Mouse (Mus musculus) intestine, embryonic 16.5 days (tissue): ENCODE results near the gene Fancc. TPM values are rescaled to one million over a fixed set of nuclear protein-coding genes. Genes with fewer than 3 reads are reported as not detected.
"Not testable (repeated sequence)": the region's sequence is repeated elsewhere in the genome, so short reads cannot be mapped to it uniquely, and the experiment has no call there.

Experiments used
- ATAC-seq: fragments of 200-750 bp; cut with Nextera tagmentation; 2 replicates; pipeline ENCODE4 v1.8.0; 2017; ENCODE audit warnings: moderate TSS enrichment, moderate library complexity
- H3K27ac ChIP-seq: fragments of 300-500 bp; sonication (generic); 2 replicates; pipeline ENCODE4 v1.5.1; 2014; ENCODE audit warnings: mild to moderate bottlenecking, low read length
- H3K27me3 ChIP-seq: fragments of 300-500 bp; sonication (generic); replicated peaks from 2 replicates; pipeline ENCODE4 v1.6.1; 2014; ENCODE audit warnings: low read length, control low read depth, mixed read lengths; ENCODE audit not compliant: control insufficient read depth, insufficient read depth
- H3K36me3 ChIP-seq: fragments of 300-500 bp; sonication (generic); 2 replicates; pipeline ENCODE4 v1.6.1; 2014; ENCODE audit warnings: low read length, control low read depth; ENCODE audit not compliant: control insufficient read depth, insufficient read depth
- H3K4me1 ChIP-seq: fragments of 300-500 bp; sonication (generic); 2 replicates; pipeline ENCODE4 v1.6.1; 2014; ENCODE audit warnings: low read length, control low read depth, mixed read lengths; ENCODE audit not compliant: control insufficient read depth, insufficient read depth
- H3K4me2 ChIP-seq: fragments of 300-500 bp; sonication (generic); 2 replicates; pipeline ENCODE4 v1.6.1; 2014; ENCODE audit warnings: low read depth, low read length, control low read depth
- H3K4me3 ChIP-seq: fragments of 300-500 bp; sonication (generic); 2 replicates; pipeline ENCODE4 v1.5.1; 2014; ENCODE audit warnings: mild to moderate bottlenecking, low read length
- H3K9ac ChIP-seq: fragments of 300-500 bp; sonication (generic); 2 replicates; pipeline ENCODE4 v1.6.1; 2014; ENCODE audit warnings: low read depth, low read length
- H3K9me3 ChIP-seq: fragments of 300-500 bp; sonication (generic); 2 replicates; pipeline ENCODE4 v1.6.1; 2016; ENCODE audit warnings: low read length, control low read depth; ENCODE audit not compliant: control insufficient read depth
- WGBS: fragments of 180-500 bp; shearing (Covaris S2); extraction: QIAGEN DNeasy Blood & Tissue Kit; methylation state at CpG from one replicate; pipeline ENCODE4 v1.1.7; 2014; 5-methylcytosine and 5-hydroxymethylcytosine counted together
- polyA plus RNA-seq: library from polyadenylated mRNA; unstranded; fragments of >200 nt; fragmentation: Nextera tagmentation; extraction: Ambion mirVana; gene quantifications from 2 replicates; pipeline ENCODE4 v1.2.1, GENCODE M21; 2015

Gene Fancc
- polyA plus RNA-seq, 1 experiment from 2014 or later: 19.0 TPM

DNA sequence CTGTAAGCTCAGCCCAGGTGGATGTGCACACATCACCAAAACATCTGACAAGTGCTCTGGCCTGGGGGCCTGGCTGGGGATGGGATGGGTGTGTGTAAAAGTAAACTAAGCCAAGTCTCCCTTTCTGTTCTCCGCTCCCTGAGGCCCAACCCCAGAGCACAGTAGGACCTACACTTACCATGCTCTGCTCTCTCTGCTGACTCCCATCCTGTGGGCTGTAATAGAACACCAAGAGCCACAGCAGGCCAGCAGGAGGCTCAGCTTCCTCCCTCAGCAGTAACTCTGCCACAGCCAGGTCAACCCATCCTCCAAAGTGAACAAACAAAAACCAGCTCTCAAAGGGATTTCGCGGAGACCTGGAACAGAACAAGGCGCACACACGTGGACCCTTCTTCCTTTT, 175.4 kb downstream of the Fancc start:
- no peaks in the 10 kb centered on the region for H3K9me3 ChIP-seq
- 0 out of 2 replicates have a peak, but pooled peaks cover 3% of the 10 kb centered on the region for H3K36me3 ChIP-seq
- H3K27me3 ChIP-seq: no peaks in the 10 kb centered on the region
- no peak overlapping the region for H3K4me2 ChIP-seq
- peaks cover 5% of the 10 kb centered on the region; the same call in 1 of the 2 replicates for H3K4me1 ChIP-seq
- no peak overlapping the region for H3K4me3 ChIP-seq
- H3K27ac ChIP-seq: no peak overlapping the region
- ATAC-seq: no peak
- WGBS: 68% methylated on average over 5 of the region's 5 CpGs
- H3K9ac ChIP-seq: no peak overlapping the region

DNA sequence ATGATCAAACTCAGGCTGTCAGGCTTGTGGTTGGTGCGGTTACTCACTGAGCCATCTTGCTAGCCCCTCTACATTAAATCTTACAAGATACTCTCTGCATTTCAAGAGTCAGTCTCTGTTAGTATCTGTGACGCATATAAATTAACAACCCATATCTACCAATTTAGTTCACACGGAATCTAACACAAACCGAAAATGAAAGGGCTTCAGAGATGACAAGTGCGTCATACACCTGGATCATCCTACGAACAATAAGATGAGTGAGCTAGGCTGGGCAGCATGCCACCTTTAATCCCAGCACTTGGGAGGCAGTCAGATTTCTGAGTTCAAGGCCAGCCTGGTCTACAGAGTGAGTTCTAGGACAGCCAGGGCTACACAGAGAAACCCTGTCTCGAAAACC, 177.3 kb downstream of the Fancc start:
- no peaks in the 10 kb centered on the region for H3K9me3 ChIP-seq
- WGBS: 94% methylated on average over 7 of the region's 7 CpGs
- H3K36me3 ChIP-seq: 0 out of 2 replicates have a peak, but pooled peaks cover 3% of the 10 kb centered on the region
- no peak overlapping the region for H3K9ac ChIP-seq
- H3K4me1 ChIP-seq: peaks cover 5% of the 10 kb centered on the region; the same call in 1 of the 2 replicates
- no peak overlapping the region for H3K27ac ChIP-seq
- no peak overlapping the region for H3K4me2 ChIP-seq
- H3K4me3 ChIP-seq: no peak overlapping the region
- no peak for ATAC-seq
- H3K27me3 ChIP-seq: no peaks in the 10 kb centered on the region

DNA sequence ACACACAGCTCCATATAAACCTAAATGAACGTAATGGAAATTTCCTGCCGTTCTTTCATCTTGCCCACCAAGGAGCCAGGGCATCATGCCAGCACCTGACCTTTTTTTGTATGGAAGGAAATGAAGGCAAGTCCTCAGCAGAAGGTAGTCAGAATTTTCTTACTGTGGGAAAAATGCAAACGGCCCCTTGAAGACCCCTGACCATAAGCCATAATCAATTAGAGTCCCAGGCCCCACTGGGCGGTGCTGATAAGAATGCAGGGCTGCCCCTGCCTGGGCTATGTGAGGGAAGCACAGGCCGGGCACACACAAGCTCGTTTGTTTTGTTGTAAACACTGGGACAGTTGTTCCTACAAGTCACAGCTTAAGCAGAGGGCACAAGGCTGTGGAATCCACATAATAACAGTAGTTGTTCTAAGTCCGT, 179.4 kb downstream of the Fancc start:
- Histone ChIP-seq H3K9me3 (no peaks in the 10 kb centered on the region), H3K4me3 (no peak overlapping the region), H3K4me2 (no peak overlapping the region), H3K4me1 (0 out of 2 replicates have a peak, but pooled peaks cover 3% of the 10 kb centered on the region), H3K9ac (no peak overlapping the region), H3K27ac (no peak overlapping the region), H3K36me3 (0 out of 2 replicates have a peak, but pooled peaks cover 3% of the 10 kb centered on the region), H3K27me3 (no peaks in the 10 kb centered on the region)
- WGBS: 52% methylated on average over 7 of the region's 7 CpGs
- ATAC-seq: no peak

- H3K27ac ChIP-seq: no peak overlapping the region
- no peaks in the 10 kb centered on the region for H3K9me3 ChIP-seq
- no peaks in the 10 kb centered on the region for H3K27me3 ChIP-seq
- WGBS: 86% methylated on average over 5 of the region's 5 CpGs
- H3K4me2 ChIP-seq: no peak overlapping the region
- no peak for ATAC-seq
- H3K4me1 ChIP-seq: 0 out of 2 replicates have a peak, but pooled peaks cover 3% of the 10 kb centered on the region
- no peak overlapping the region for H3K9ac ChIP-seq
- H3K4me3 ChIP-seq: no peak overlapping the region
- H3K36me3 ChIP-seq: 0 out of 2 replicates have a peak, but pooled peaks cover 3% of the 10 kb centered on the region
Observed at GRCm38 (mm10) chr13:63316407-63316806, 180.7 kb downstream of the Fancc start.

DNA sequence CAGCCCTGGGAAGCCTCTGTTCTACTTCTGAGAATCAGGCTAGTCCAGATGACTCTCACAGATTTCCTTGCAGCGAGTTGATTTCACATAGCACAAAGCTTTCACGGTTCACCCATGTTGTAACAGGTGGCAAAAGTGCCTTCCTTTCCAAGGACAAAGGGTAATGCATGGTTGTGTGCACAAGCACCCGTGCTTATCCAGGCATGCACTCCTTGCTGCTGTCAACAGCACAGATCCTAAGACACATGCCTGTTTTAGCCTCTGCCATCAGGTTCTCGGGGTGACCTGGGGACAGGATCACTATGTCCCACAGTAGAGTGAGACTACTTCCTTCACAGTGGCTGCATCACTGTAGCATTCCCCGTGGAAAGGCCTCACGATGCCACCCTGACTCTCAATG, 181.3 kb downstream of the Fancc start:
- H3K4me2 ChIP-seq: no peak overlapping the region
- no peak for ATAC-seq
- no peaks in the 10 kb centered on the region for H3K27me3 ChIP-seq
- 0 out of 2 replicates have a peak, but pooled peaks cover 3% of the 10 kb centered on the region for H3K36me3 ChIP-seq
- H3K27ac ChIP-seq: no peak overlapping the region
- no peaks in the 10 kb centered on the region for H3K9me3 ChIP-seq
- 0 out of 2 replicates have a peak, but pooled peaks cover 3% of the 10 kb centered on the region for H3K4me1 ChIP-seq
- 85% methylated on average over 6 of the region's 6 CpGs for WGBS
- H3K4me3 ChIP-seq: no peak overlapping the region
- H3K9ac ChIP-seq: no peak overlapping the region

- ATAC-seq, H3K9me3 ChIP-seq, H3K4me3 ChIP-seq, H3K9ac ChIP-seq, H3K4me1 ChIP-seq, H3K4me2 ChIP-seq, H3K27me3 ChIP-seq, H3K27ac ChIP-seq, H3K36me3 ChIP-seq: not testable (repeated sequence)
- 96% methylated on average over 4 of the region's 4 CpGs for WGBS
Observed at GRCm38 (mm10) chr13:63315111-63315510, 182.0 kb downstream of the Fancc start.

DNA sequence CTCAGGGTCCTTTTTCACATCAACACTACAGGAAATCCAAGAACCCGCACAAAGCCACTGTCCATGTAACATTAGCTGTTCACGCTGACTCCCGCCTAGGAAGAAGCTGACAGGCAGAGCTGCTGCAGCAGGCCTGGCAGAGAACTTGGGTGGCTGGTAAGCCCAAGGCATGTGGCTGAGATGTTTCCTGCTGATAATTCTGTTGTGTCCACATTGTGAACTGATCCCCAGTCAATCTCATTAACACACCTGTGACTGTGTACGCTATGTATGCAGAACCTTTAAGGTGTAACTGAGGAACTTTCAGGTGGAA, 182.5 kb downstream of the Fancc start:
- H3K27ac ChIP-seq: no peak overlapping the region
- H3K36me3 ChIP-seq: 0 out of 2 replicates have a peak, but pooled peaks cover 3% of the 10 kb centered on the region
- ATAC-seq: no peak
- no peaks in the 10 kb centered on the region for H3K27me3 ChIP-seq
- H3K4me1 ChIP-seq: 0 out of 2 replicates have a peak, but pooled peaks cover 3% of the 10 kb centered on the region
- H3K9ac ChIP-seq: no peak overlapping the region
- no peak overlapping the region for H3K4me3 ChIP-seq
- no peaks in the 10 kb centered on the region for H3K9me3 ChIP-seq
- no peak overlapping the region for H3K4me2 ChIP-seq
- WGBS: 79% methylated on average over 4 of the region's 4 CpGs

DNA sequence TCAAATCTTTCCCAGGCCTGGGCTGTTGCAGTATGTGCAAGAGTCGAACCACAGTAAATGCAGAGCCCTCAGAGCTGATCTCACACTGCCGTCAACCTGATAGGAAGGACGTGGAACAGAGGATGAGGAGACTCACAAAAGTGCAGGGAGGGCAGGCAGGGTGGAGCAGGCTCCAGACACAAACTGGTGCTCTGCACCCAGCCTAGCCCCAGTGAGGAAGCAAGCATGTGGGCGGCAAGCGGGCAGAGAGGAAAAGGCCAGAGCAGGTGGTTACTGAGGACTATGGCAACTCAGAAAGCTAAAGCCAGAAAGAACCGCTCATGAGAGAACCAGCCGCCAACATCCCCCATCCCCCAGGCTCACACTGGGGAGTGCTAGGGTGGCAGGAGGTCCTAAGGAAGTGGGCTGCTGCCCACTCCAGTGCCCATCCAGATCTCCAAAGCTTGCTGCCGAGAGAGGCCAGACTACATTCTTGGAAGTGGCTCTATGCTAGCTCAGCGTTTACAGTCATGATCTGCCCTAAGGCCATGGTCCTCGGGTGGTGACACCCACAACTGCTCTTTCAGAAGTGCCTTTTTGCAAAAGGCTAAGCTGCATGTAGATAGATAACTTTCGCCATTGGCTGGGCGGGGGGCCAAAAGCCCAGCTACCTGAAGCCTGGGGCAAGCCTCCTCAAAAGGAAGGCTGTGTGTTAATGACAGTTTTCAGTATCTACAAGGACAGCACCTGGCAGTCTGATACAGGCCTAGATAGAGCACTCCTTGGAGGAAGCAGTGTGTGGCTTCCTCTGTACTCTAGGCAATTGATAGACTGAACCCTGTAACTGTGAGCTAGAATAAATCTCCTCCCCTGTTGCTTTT, 183.1 kb downstream of the Fancc start:
- Histone ChIP-seq H3K36me3 (0 out of 2 replicates have a peak, but pooled peaks cover 3% of the 10 kb centered on the region), H3K27me3 (no peaks in the 10 kb centered on the region), H3K4me3 (no peak overlapping the region), H3K9ac (no peak overlapping the region), H3K4me2 (no peak overlapping the region), H3K9me3 (no peaks in the 10 kb centered on the region), H3K27ac (no peak overlapping the region), H3K4me1 (0 out of 2 replicates have a peak, but pooled peaks cover 3% of the 10 kb centered on the region)
- ATAC-seq: 0 out of 2 replicates have a peak, but pooled peaks have one; percentile 15
- WGBS: 81% methylated on average over 12 of the region's 12 CpGs

DNA sequence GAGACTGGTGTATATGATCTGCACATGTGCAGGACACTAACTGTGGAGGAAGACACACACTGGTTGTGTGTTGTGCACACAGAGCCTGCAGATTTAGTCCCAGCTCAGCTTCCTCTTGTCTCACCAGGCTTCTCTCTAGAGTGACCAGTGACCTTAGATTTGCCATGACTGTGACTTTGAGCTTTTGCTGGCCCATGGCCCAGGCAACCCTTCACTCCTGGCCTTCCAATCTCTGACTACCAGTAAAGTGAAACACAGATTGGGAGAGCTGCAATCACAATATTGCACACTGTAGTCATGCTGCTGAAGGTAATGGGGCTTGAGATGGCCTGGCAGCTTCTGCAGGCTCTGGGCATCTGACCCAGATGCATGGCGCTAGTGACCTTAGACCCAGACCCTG, 183.8 kb downstream of the Fancc start:
- no peak overlapping the region for H3K9ac ChIP-seq
- H3K9me3 ChIP-seq: no peaks in the 10 kb centered on the region
- no peak for ATAC-seq
- H3K4me3 ChIP-seq: no peak overlapping the region
- WGBS: 85% methylated on average over 1 of the region's 1 CpGs
- H3K27me3 ChIP-seq: no peaks in the 10 kb centered on the region
- H3K4me2 ChIP-seq: no peak overlapping the region
- 0 out of 2 replicates have a peak, but pooled peaks cover 3% of the 10 kb centered on the region for H3K4me1 ChIP-seq
- 0 out of 2 replicates have a peak, but pooled peaks cover 3% of the 10 kb centered on the region for H3K36me3 ChIP-seq
- H3K27ac ChIP-seq: no peak overlapping the region
